Comparison of ENCODE assay signal across 8 mouse cellular contexts in the genomic region with DNA sequence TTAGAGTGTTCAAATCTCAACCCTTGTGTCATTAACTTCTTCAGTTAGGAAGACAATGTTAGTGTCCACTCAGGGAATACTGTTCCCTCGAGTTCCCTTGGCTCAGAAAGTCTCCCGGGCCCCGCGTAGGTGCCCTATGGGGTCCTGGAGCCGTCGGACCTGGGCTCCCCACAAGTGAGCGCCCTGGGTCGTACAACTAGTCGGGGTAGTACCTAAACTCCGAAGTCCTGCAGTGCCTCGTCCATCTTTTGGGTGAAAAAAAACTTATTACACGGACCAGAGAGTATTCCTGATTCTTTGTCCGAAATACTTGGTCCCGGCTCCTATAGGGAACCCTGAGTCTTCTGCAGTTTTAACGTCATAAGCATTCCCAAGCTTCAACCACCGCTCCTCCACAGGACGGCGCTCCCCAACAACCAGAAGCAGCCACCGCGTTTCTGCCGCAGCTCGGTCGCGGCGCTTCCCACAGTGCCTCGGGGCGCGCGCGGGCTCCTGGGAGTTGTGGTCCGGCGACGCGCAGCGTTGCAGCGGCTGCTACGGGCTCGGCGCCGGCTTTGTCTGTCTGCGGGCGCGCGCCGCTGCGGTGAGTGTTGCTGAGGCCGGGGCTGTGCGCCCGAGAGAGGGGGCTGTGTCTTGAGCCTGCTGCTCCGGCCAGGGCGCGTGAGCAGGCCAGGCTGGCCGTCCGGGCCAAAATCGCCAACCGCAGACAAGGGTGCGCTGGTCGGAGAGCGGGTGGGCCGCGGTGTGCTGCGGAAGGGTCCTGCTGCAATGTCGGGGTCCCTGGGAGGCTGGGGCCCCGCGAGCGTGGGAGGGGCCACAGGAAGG. TPM values are rescaled to one million over a fixed set of nuclear protein-coding genes. Genes with fewer than 3 reads are reported as not detected.
DNase-seq lines count a peak whose midpoint lies in the region; ATAC-seq and TF ChIP-seq lines count a peak whose summit lies in the region.

A gene (plus strand): TSS at position 495 of the 825 bp plus-strand sequence.

- peak; percentile 41; the same call in 1 of the 2 replicates for TF ChIP-seq EP300 in heart, adult 2 months (IDR thresholded peaks at IDR 0.05; ENCODE audit: insufficient read depth, low read depth, low read length)

- H3K9ac ChIP-seq in embryonic facial prominence, embryonic 14.5 days (ENCODE audit: low read depth, low read length): peak within 1 kb of the TSS; percentile 99
- H3K9ac ChIP-seq in heart, adult 2 months (ENCODE audit: low read depth, low read length): peak within 1 kb of the TSS; percentile 99
- peak within 1 kb of the TSS; percentile 97 for H3K9ac ChIP-seq in limb, embryonic 13.5 days
- H3K9ac ChIP-seq in midbrain, embryonic 16.5 days (ENCODE audit: low read depth, low read length): peak within 1 kb of the TSS; percentile 97

- H3K27ac ChIP-seq in embryonic facial prominence, embryonic 14.5 days (replicated peaks; ENCODE audit: low read depth, low read length): peak within 1 kb of the TSS; percentile 97
- H3K27ac ChIP-seq in heart, adult 2 months: peak within 1 kb of the TSS; percentile 96
- H3K27ac ChIP-seq in limb, embryonic 13.5 days: peak within 1 kb of the TSS; percentile 94
- peak within 1 kb of the TSS; percentile 96 for H3K27ac ChIP-seq in midbrain, embryonic 16.5 days (ENCODE audit: low read length)

- intact Hi-C loops in heart, adult 2 months (cut with DNase I): loop anchor here (2.0 kb wide), 3 partner anchors 38 to 76 kb away; no protein-coding TSS in a partner anchor

- peak; percentile 73 for TF ChIP-seq CTCF in heart, adult 2 months (IDR thresholded peaks at IDR 0.05)

- peak within 1 kb of the TSS; percentile 97 for H3K4me3 ChIP-seq in embryonic facial prominence, embryonic 14.5 days (ENCODE audit: low read depth, low read length)
- peak within 1 kb of the TSS; percentile 73 for H3K4me3 ChIP-seq in heart, adult 2 months
- H3K4me3 ChIP-seq in limb, embryonic 13.5 days: peak within 1 kb of the TSS; percentile 90
- peak within 1 kb of the TSS; percentile 85 for H3K4me3 ChIP-seq in midbrain, embryonic 16.5 days (ENCODE audit: low read depth, low read length)

- peaks cover 29% of the 10 kb centered on the region for H3K36me3 ChIP-seq in embryonic facial prominence, embryonic 14.5 days (ENCODE audit: control insufficient read depth, insufficient read depth, low read length)
- peaks cover 7% of the 10 kb centered on the region for H3K36me3 ChIP-seq in heart, adult 2 months (ENCODE audit: control insufficient read depth, insufficient read depth, low read length)
- H3K36me3 ChIP-seq in limb, embryonic 13.5 days: peaks cover 31% of the 10 kb centered on the region
- peaks cover 27% of the 10 kb centered on the region for H3K36me3 ChIP-seq in midbrain, embryonic 16.5 days (ENCODE audit: control insufficient read depth, insufficient read depth, low read length)

- H3K4me2 ChIP-seq in embryonic facial prominence, embryonic 14.5 days (ENCODE audit: low read depth, low read length): peak within 1 kb of the TSS; percentile 84
- H3K4me2 ChIP-seq in limb, embryonic 13.5 days (replicated peaks): peak within 1 kb of the TSS; percentile 73
- peak within 1 kb of the TSS; percentile 86 for H3K4me2 ChIP-seq in midbrain, embryonic 16.5 days (ENCODE audit: low read length)

- no peaks in the 10 kb centered on the region for H3K27me3 ChIP-seq in embryonic facial prominence, embryonic 14.5 days (replicated peaks; ENCODE audit: control insufficient read depth, insufficient read depth, low read length)
- no peaks in the 10 kb centered on the region for H3K27me3 ChIP-seq in heart, adult 2 months (ENCODE audit: control insufficient read depth, insufficient read depth, low read length)
- no peaks in the 10 kb centered on the region for H3K27me3 ChIP-seq in limb, embryonic 13.5 days
- no peaks in the 10 kb centered on the region for H3K27me3 ChIP-seq in midbrain, embryonic 16.5 days (ENCODE audit: control insufficient read depth, insufficient read depth, low read depth, low read length)

- H3K79me2 ChIP-seq in heart, adult 2 months (replicated peaks; ENCODE audit: control insufficient read depth, insufficient read depth, low read length): no peaks in the 10 kb centered on the region

- peak; percentile 98 for ATAC-seq in embryonic facial prominence, embryonic 14.5 days (ENCODE audit: low read depth)
- ATAC-seq in limb, embryonic 13.5 days (ENCODE audit: low FRiP score, low read depth): peak; percentile 97
- peak; percentile 98 for ATAC-seq in midbrain, embryonic 16.5 days

- H3K4me1 ChIP-seq in embryonic facial prominence, embryonic 14.5 days (ENCODE audit: control insufficient read depth, insufficient read depth, low read length): peaks cover 7% of the 10 kb centered on the region
- H3K4me1 ChIP-seq in heart, adult 2 months (ENCODE audit: control insufficient read depth, insufficient read depth, low read length): no peaks in the 10 kb centered on the region
- H3K4me1 ChIP-seq in limb, embryonic 13.5 days: peaks cover 11% of the 10 kb centered on the region
- H3K4me1 ChIP-seq in midbrain, embryonic 16.5 days (ENCODE audit: control insufficient read depth, insufficient read depth, low read length): peaks cover 10% of the 10 kb centered on the region

- H3K9me3 ChIP-seq in embryonic facial prominence, embryonic 14.5 days (ENCODE audit: control insufficient read depth, low read length): no peaks in the 10 kb centered on the region
- no peaks in the 10 kb centered on the region for H3K9me3 ChIP-seq in limb, embryonic 13.5 days
- no peaks in the 10 kb centered on the region for H3K9me3 ChIP-seq in midbrain, embryonic 16.5 days (replicated peaks; ENCODE audit: control insufficient read depth, low read length, poor library complexity, severe bottlenecking)

- under 1% methylated on average over 52 of the region's 66 CpGs for WGBS in embryonic facial prominence, embryonic 14.5 days
- WGBS in heart, adult 2 months: under 1% methylated on average over 66 of the region's 66 CpGs
- WGBS in limb, embryonic 13.5 days: under 1% methylated on average over 66 of the region's 66 CpGs
- WGBS in midbrain, embryonic 16.5 days: under 1% methylated on average over 66 of the region's 66 CpGs

- peak; percentile 72 for TF ChIP-seq POLR2A in heart, adult 2 months (IDR thresholded peaks at IDR 0.05; ENCODE audit: insufficient read depth, low read depth, low read length)

- peak; percentile 94 for DNase-seq in 3134 (ENCODE audit: extremely low read depth, insufficient read length, low spot score)
- peak; percentile 73 to 84 for DNase-seq in adrenal gland, postnatal 4 days (ENCODE audit: low spot score in 2 of 2)
- DNase-seq in embryonic facial prominence, embryonic 14.5 days (ENCODE audit: low spot score): peak; percentile 98
- peak; percentile 94 for DNase-seq in heart, adult 2 months
- DNase-seq in kidney, adult 8-10 months: peak; percentile 87 to 91
- DNase-seq in spleen, postnatal 14 days (ENCODE audit: low spot score in 2 of 2): peak; percentile 74 to 84

RNA-seq across cellular contexts. Expression of the gene that starts here (rescaled TPM):
- 10 to 100 TPM; 38.9 to 42.3 TPM for total RNA-seq in adrenal gland, postnatal 4 days (2021)
- 116 and 134 TPM in 2 replicates for polyA plus RNA-seq in embryonic facial prominence, embryonic 14.5 days (2014; fragmentation: Nextera tagmentation; extraction: Ambion mirVana)
- 10 to 100 TPM; 28.4 to 30.9 TPM for total RNA-seq in heart, adult 2 months (2021)
- polyA plus RNA-seq in heart, adult 2 months (2012; rRNA removed): 23.5 and 27.8 TPM in 2 replicates
- polyA plus RNA-seq in limb, embryonic 13.5 days (2015; fragmentation: Nextera tagmentation; extraction: Ambion mirVana): 183 and 189 TPM in 2 replicates
- polyA plus RNA-seq in midbrain, embryonic 16.5 days (2015; fragmentation: Nextera tagmentation; extraction: Ambion mirVana): 138 and 141 TPM in 2 replicates

Comparison
In these comparisons a context has a peak if more than half of its experiments do, and no peak if none do; other contexts are left out.
1. Peak in every context shown above with its lines: DNase-seq, ATAC-seq, H3K4me3 ChIP-seq and H3K27ac ChIP-seq.